Mouse (Mus musculus) bone marrow, adult 2 months (tissue): ENCODE results near the gene Lpin2.

Source experiments
- CTCF ChIP-seq: fragments of 200-500 bp; IDR thresholded peaks from 2 replicates; pipeline ENCODE4 v1.5.1; 2011; ENCODE audit warnings: low read length, control low read depth; ENCODE audit not compliant: control insufficient read depth, insufficient read depth
- POLR2A ChIP-seq: fragments of 200-500 bp; IDR thresholded peaks from 2 replicates; pipeline ENCODE4 v1.6.1; 2011; ENCODE audit warnings: low read depth, mild to moderate bottlenecking, control low read depth, low read length, borderline replicate concordance; ENCODE audit not compliant: control insufficient read depth

GRCm38 (mm10) chr17:71294570-71294969 is 112.2 kb downstream of the Lpin2 start:
- TF ChIP-seq POLR2A: no peak
- no peak for TF ChIP-seq CTCF
